Mouse (Mus musculus) kidney, adult 9 months (tissue): Measurements from ENCODE around the gene Gm20388.
A peak's percentile ranks its signal among the peaks of the same experiment; 100 is the strongest.

Experiments
- DNase-seq: peaks from one replicate; pipeline ENCODE4 v3.0.0; 2022

The Gm20388 gene

DNA sequence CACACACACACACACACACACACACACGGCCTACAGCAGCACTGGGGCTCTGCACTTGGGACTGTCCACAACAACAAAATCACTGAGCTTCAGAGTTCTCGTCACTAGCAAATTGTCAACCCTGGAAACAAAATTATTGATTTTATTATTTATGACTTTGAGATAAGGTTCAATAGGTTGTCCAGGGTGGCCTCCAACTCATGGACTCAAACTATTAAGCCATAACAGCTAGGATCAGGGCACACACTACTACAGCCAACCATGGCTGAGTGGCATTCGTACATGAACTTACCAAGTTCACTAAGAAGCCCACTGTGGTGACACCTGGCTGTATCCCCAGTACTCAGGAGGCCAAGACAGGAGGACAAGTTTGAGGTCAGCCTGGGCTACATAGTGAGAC, 182.5 kb downstream of the Gm20388 start:
- no peak for DNase-seq

DNA sequence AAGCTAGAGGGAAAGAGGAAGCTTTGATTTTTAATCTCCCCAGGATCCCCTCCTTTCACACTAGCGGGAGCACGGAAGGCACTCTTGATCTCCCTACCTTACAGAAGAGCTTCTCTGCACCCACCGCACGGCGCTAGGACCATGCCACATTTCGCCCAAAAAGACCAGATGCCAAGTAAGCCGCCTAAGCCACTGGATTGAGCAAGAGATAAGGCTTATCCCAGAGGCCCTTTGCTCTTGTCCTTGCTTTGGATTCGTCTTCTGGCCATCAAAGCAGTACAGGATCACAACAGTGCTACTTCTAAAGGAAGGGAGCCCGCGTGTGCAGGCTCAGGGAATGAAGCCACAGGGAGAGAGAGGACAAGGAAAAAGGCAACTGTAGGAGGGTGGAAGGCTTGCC, 184.2 kb downstream of the Gm20388 start:
- DNase-seq = no peak

DNA sequence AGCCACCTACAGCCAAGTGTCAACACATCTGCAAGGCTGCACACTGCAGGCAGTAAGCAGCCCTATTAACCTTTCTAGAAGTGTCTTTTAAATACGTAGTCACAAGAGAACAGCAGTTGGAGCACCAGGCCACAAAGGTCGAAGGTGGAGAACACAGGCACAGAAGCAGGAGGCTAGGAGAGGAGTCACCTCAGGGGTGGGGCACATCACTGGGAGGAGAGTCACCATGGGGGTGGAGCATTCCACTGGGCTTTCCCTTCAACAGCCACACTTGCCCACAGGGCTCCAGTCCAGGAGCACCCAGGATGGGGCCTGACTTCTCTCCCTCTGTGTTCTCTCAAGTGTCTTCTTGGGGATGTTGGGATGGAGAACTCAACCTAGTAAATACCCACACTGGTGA, 185.8 kb downstream of the Gm20388 start:
- DNase-seq = no peak

DNA sequence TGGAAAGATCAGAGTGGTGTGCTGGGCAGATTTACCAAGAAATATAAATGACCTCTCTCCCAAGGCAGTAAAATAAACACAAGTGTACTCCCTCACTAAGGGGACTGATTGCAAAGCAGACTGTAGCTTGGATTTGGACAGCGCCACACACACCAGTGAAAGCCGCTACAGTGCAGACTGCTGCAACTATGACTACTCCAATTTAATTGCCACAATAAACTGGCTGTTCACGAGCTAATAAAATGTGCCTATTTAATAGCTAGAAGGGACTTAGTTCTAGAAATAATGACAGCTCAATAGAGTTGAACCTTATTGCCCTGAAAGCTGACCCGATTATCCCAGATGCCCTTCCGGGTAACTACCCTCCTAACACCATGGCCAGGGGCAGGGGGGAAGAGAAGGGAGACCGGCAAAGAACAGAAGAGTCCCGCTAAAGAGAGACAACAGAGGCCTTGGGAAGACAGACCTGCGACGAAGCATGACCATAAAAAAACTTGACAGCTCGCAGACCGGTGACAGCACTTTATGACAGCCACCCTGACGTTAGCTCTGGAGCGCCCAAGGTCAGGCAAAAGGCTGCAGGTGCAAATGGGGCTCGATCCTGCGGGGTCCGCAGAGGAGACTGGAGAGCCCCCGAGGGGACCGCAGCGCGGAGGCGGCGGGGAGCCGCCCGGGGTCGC, 189.9 kb downstream of the Gm20388 start:
- no peak for DNase-seq

DNA sequence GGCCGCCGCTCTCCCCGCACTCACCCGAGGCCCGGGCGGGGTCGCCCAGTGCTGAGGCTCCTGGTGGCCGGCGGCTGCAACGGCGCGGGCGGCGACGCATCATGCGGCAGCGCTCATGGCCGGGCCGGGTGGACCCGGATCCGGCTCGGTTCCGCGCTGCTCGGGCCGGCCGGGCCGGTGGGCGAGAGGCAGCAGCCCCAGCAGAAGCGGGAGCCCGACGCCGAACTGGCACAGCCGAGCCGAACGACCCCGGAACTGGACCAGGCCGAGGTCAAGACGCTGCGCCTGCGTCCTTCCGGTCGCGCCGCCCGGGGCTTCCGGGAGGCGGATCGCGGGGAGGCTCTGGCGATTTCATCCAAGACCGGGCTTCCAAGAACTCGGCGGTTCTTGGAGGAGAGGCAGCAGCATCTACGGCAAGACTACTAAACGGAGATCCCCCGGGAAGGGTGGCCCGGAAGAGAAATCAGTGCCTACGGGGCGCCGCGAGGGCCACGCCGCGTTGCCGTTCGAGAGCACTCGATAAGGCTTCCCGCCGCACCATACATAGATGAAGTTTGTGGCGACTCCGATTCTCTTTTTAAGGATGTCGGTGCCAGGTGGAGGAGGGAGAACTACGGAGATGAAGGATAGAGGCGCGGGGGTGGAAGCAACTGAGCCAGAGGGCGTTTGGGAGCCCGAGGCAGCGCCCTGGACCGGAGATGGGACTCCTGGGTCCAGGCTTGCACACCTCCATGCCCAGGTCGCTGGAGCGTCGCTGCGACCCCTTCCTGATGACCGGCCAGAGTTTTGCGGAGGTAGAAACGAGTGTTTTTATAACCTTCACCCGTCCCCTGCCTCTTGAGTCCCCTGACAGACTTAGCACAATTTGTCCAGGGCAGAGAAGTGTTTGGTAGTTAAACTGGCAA, 190.7 kb downstream of the Gm20388 start, which contains the start of gene Zdhhc7:
Gene Zdhhc7, minus strand, starts transcription at position 415 of the 905 bp plus-strand sequence.
- peak; percentile 81 for DNase-seq

DNA sequence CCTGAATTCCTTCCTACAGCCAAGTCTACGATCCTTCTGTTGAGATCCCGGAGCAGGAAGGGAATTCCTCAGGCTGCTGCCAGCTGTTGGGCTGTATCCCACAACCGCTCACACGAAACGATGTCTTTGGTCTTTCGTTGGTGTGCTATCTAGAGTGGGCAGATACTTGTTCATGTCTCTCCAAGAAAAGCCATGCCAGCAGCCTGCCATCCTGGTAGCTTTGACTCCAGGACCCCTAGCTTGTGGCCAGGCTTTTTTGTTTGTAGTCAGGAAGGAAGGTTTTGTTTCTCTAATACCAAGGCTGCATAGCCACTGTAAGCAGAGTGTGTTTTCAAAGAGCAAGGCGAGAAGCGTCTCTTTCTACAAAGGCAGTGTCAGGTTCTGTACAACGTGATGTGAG, 193.3 kb downstream of the Gm20388 start:
- DNase-seq = no peak

DNA sequence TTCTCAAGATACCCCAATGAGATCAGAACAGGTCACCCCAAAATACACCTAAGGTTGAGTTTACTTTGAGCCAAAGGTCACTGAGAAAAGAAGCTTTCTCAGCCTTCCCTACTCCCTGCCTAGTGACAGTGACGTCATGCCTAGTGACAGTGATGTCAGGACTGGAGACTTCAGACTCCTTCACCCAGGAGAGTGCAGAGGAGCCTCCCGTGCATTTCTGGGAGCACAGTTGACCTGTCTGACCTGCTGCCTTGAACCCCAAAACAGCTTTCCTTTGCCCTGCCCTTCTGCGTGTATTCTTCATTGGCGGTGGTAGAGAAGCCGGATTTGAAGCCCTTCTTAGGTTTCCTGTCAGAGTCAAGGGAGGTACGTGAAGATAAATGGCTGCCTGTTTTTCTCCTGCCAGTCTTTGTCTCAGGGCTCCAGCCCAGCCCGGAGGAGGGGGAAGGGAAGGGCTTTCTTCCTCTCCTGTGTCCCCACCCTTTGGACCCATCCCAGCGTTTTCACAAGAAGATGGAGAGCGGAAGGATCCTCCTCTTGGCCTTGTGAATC, 194.2 kb downstream of the Gm20388 start:
- peak; percentile 87 for DNase-seq

DNA sequence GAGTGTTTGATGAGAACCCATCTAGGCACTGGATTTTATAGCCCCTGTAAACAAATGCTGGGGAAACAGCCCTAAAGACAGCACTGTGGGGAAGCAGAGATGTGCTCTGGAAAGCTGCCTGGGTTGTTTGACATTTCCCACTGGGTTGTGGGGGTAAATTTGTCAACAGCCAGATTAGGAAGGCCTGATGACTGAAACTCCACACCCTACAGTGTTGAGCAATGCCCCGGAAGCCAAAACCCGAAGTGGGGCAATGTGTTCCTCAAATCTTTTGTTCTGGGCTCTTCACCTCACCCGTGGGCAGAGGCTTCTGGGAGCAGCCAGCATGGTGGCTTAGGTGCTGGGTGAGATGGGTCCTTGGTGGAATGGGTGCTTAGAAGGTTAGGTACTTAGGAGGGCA, 198.5 kb downstream of the Gm20388 start:
- no peak for DNase-seq

DNA sequence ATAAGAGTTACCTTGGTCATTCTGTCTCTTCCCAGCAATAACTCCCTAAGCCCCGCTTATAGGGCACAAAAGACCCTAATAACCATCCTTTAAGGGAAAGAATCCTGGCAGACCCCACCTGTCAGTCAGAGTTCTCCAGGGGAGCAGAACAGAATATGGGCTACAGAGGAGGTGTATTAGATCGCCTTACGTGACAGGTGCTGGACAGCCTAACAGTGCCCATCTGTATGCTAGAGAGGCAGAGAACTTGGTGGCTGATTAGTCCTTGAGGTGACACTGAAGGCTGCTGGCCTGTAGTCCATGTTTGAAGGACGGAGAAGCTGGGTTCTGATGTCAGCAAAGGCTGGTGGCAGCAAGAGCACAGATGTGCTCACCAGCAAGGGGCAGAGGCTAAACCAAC, 200.3 kb downstream of the Gm20388 start:
- no peak for DNase-seq

DNA sequence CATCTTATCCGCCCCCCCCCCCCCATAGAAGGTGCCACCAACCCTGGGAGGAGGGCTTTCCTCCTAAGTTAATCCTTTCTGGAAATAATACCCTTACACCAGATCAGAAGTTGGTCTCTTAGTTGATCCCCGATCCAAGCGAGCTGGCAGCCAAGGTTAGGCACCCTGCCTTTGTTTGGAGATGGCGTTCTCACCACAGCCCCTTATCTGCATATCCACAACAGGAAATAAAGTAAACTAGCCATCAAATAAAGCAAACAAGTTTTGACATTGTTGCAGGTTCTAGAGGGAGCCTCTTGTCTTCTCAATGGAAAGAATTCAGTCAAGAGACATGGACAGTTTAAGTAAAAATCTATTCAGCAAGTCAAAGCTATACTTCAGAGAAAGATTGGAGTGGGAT, 200.7 kb downstream of the Gm20388 start:
- DNase-seq = no peak

DNA sequence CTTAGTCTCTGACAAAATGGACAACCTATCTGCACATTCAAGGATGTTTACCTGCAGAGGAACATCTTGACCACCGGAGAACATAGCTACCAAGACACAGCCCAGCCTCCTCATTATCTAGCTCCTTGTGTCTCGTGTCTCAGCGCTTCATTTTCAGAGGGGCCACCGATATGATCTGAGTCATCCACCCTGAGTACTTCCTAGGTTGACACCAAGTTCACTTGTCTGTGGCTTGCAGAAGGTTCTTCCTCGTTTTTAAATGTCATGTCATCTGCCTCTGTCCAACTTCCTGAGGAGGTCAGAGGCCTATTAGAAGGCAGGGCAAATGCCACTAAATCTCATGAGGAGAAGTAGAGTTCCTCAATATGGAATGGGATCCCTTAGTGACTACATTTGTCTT, 201.9 kb downstream of the Gm20388 start:
- DNase-seq = no peak

DNA sequence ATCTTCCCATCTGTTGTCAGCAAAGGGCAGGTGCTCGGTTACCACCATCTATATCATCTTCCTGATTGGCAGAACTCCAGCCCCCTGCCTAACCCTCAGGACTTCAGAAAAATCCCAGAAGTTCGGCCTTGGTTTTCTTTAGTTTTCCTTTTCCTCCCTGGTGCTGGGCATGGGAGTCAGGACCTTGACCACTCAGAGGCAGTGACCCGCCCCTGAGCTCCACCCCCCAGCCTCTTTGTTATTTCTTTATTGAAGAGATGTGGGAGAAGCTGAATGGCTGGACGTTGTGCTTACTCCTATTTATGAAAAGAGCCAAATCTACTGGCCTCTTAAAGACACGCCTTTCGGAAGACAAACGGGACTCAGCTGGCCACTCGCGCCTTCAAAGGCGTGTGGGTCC, 202.7 kb downstream of the Gm20388 start:
- peak; percentile 79 for DNase-seq

DNA sequence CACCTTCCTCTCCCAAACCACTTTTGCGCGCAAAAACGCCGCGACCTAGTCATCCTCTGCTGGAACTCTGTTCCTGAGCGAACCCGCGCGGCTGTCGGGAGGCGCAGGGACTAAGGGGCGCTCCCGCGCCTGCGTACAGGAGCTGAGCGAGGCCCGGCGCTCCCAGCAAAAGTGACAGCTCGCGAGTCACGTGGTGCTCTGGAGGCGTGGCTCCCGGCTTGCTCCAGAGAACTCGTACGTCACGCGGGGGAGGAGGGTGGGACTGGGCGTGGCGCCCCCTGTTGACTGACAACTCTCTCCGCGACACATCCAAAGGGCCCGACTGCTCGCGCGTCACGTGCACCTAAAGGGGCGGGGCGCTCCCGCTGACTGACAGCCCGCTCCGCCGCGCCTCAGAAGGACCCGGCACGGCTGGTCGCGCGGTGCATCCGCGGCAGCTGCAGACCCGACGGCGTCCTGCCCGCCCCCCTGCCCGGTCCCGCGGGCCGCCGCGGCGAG, 203.2 kb downstream of the Gm20388 start, which contains the start of gene 6430548M08Rik:
Gene 6430548M08Rik, plus strand, starts transcription at position 395 of the 498 bp plus-strand sequence.
- DNase-seq = peak; percentile 100

DNA sequence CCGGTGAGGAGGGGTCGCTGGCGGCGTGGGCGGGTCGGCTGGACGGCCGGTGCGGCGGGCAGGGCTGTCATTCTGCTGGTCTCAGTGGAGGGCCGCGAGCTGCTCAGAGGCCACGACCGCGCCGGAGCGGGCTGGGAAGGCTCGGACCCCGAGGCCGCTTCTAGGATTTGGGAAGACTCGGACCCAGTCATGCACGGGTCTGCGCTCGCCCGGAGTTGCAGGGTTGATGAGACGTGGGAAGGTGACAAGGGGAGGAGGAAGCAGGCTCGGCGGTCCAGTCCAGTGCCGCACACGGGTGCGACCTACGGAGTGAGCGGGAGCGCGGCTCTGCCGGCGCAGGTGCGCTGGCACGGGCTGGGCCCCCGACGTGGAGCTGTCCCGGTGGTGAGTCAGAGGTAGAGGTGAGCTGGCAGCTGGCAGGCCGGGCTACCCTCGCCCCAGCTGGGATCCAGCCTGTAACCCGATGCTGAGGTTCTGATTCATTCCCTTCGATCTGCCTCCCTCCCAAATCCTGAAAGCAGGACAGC, 203.7 kb downstream of the Gm20388 start:
- peak; percentile 44 for DNase-seq

DNA sequence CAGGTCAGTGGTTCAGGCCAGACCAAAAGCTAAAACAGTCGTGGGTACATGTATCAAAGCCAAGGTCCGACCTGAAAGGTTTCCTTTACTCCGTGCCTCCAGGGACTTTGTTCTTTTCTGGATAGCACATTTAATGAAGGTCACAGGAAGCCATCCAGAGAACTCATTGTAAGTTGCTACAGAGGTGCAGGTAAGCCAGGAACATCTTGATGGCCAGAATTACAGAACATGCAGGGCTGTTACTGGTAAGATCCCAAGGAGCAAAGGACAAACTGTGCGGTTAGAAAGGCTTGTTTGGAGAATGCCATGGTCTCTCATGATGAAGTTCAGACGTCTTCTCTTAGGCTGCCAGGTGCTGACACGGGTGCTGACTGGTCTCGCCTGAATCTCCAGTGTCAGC, 206.0 kb downstream of the Gm20388 start:
- peak; percentile 37 for DNase-seq

DNA sequence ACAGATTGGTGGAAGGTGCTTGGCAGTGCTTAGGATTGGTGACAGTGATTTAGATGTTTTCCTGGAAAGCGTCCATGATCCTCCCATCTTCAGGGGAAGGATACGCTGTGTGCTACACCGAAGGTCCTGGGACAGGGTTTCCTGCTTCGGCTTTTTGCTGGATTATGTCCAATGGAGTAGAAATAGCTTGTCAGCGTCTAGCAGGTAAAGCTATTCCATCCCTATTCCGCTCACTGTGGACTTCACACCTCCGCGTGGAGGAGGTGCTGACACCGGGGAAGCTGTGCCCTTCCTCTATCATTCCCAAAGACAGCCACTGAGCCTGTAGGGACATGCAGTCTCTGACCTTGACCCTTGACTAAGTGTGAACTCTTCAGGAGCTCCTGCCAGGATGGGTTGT, 207.5 kb downstream of the Gm20388 start:
- DNase-seq = peak; percentile 74

DNA sequence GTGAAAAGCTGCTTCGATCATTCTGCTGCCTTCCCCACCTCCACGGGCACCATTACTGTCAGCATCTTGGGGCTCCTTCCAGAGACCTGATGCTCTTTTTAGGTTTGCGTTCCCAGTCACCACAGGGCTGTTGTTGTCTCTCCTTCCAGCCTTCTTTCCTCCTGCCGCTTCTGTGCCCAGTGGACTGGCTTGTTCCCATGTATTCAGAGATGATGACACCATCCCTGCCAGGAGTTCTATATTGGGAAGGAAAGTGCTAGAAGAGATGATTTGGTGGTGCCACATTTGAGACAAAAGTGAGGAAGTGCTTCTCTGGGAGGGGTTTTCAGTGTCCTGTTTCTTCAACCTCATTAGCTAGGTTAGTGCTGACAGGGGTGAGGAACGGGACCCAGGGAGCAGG, 208.2 kb downstream of the Gm20388 start:
- no peak for DNase-seq

DNA sequence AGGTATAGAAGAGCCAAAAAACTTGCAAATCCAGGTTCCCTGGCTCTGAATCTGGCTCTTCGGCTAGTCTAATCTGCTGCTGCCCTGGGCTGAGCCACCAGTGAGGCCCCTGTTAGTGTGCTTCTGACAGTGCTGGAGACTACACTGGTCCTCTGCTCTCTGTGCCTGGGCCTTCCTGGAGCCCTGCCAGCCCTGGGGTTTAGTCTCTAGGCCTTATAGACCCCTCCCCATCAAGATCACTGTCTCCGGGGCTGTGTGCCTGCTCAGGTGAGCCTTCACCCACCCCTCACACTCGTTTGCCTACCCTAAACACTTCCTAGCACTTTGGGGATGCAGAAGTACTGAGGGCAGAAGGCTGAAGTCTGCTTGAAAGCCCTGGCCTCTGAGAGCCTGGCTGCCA, 208.8 kb downstream of the Gm20388 start:
- no peak for DNase-seq

DNA sequence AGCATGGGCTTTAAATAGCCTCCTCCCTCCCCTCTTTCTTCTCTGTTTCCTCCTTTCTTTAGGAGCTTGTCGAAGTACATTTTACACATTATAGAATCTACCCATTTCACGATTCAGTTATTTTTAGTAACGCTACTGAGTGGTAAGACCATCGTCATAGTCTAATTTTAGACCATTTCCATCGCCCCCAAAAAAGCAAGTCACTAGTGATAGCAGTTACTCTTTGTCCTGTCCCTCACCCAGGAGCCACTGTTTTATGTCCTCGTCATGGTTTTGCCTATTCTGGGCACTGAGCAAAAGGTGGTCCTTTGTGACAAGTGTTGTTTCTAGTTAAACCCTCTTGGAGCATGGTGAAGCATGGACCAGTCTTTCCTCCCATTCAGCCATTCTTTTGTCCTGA, 209.3 kb downstream of the Gm20388 start:
- no peak for DNase-seq

DNA sequence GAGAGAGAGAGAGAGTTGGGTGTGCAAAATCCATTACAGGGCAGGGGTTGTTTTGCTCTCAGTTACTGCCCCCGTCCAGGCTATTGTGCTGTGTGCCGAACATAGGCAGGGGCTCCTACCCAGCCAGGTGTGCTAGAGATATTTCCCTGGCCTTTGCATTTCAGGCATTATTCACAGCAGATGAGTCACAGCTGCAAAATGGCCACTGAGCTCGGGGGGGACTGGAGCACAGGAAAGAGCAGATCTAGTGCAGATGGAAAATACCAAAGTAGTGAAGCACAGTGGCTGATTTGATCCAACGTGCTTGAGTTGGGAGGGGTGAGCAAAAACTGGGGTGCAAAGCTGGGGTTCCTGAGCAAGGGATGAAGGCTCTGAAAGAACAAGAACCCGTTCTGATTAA, 210.3 kb downstream of the Gm20388 start:
- DNase-seq = no peak

DNA sequence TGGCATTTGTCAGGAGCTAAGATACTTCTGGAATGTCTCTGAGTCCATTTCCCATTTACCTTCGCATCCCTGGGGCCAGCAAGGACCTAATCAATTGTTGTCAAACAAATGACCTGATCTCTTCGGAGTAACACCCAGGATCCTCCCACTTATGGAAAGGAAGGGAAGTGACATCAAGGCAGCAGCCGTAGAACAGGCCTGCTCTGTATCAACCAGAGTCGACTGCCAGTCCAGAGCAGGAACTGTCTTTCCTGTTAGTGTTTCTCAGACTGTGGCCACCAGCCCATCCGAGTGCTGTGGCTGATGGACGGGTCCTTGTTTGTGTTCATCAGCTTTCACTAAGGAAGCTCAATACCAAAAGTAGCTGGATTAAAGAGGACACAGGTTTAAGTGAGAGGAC, 213.6 kb downstream of the Gm20388 start:
- DNase-seq = no peak

DNA sequence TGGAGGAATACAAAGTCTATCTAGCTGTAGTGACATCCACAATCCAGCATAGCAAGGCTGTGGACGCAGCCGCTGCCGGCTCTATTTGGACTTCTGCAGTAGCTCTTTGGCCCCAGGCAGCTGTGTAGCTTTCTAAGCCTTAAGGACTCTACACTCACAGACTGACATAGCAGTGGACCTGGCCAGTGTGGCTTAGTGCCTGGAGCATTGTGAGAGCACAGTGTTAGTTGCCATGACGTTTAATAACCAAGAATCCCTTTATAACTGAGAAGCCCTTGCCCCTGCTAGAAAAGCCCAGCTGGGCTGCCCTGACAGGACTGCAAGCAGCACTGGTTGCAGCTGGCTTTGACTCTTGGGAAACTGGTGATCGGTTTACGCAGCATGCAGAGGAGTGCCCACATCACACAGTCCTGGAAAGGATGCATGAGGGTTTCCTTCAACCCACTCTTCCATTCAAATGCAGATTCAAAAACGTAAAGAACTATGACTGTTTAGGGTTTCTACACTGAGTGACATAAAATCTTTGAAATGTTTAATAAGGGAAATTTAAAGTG, 214.3 kb downstream of the Gm20388 start:
- no peak for DNase-seq
